Mouse (Mus musculus) Muller cell, postnatal 12 days (primary cell): ENCODE results near the gene Mbnl1.
"Not testable (repeated sequence)": the region's sequence is repeated elsewhere in the genome, so short reads cannot be mapped to it uniquely, and the experiment has no call there.

ENCODE experiments used
- DNase-seq: peaks from one replicate; pipeline ENCODE4 v3.0.0-alpha.2; 2015; ENCODE audit errors: inconsistent ontology term

Gene Mbnl1

DNA sequence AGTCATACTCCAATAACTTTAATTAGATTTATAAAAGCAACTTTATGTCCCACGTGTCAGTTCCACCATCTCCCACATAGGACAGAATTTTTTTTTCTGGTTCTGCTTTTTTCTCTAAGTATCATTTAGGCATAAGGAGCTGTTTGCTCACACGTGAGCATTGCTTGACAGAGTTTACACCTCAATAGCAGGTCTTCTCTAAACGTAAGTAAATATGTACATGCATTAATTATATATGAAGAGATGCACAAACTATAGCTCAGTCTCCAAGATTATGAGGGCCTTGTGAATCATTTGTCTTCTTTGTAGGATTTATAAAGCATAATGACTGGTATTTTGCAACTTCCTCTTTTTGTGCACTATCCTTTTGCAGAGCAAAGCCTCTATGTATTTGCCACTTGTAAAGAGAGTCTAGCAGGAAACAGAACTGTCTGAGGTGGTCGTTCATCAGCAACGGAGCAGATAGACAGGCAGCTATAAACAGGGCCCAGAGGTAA is at the start of gene Mbnl1:
Gene Mbnl1 (plus strand): TSS at position 150 of the 497 bp plus-strand sequence.
- no peak for DNase-seq

DNA sequence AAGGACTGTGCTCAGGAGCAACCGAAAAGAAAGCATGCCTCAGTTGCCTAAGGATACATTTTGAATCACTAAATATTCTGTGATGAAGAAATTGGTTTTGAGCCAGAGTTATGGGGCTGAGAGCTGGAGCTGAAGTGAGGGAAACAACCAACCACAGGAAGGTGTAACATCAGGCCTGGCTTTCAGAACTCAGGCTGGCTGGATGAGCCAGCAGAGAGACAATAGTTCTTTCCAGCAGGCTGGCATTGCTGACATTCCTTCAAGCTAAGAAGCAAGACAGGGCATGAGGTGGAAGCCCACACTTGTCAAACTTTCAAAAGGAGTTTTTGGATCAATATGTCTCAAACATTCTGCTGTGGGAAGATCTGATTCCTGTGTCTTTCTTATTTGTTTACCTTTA is 48.5 kb upstream of the Mbnl1 start:
- peak; percentile 90 for DNase-seq

DNA sequence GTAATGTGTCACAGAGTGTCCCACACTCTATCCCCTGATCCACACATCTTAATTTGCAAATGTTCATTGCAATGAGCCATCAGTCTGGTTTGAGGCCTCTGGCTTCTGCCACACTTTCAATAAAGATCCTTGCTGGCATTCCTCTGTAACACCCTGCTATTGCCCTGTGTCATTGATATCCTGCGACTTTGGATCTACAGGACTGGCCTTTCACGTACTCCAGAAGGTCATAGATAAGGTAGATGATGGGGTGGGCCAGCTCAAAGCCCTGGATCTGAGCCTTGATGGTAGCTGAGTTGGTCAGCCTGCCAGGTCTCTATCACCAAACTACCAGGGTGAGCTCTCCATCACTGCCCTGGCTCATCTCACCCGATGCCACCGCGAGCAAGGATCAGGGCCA is 43.6 kb upstream of the Mbnl1 start:
- DNase-seq: no peak

DNA sequence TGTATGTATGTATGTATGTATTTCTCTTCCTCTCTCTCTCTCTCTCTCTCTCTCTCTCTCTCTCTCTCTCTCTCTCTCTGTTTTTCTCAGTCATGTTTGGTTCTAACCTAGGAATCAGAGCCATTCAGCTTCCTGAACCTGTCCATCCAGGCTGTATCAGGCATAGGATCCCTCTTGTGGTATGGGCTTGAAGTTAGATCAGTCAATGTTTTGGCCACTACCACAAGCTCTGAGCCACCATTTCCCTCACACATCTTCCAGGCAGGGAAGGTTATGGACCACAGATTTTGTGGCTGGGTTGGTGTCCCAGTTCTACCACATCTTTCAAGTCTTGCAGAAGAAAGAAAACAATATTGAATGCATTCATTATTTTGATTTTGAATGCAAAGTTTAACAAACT is 35.4 kb upstream of the Mbnl1 start:
- DNase-seq: peak; percentile 36

DNA sequence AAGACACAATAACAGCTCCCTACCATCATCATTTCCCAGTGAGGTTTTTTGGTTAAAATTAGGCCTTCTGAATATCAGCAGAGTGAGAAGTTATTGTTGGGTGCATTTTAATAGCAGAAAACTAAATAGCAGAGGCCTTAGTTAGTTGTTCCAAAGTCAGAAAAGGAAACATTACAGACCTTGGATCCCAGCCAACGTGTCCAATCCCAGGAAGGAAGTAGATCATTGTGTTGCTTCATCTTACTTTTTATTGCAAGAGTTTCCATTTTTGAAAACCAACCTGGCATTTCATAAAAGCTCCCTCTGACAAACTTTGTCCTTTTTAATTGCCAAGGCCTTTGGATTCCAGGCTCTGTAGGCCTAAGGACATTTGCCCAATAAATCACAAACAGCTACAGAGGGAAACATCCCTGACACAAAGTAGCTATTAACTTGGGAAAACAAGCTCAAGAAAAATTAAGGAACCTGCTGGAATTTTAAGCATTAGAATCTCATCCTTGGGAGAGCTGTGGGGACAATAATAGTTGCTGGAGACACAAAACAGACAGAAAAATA is 34.9 kb upstream of the Mbnl1 start:
- peak; percentile 55 for DNase-seq

DNA sequence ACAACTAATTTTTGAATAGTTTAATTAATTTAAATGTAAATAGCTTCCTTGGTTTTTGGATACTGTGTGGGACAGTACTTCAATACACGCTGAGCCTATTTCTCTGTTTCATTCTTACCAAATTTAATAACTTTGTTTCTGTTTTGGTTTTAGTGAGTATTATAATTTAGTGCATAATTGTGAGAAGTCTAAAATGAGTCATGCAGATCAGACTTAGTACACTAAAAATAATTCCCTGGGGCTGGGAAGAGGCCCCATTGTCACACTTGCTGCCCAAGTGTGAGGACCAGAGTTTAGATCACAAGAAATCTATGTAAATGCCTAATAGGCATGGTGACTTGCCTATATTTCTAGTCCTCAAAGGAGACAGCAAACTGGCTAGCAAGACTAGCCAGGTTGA is 33.9 kb upstream of the Mbnl1 start:
- DNase-seq: no peak

DNA sequence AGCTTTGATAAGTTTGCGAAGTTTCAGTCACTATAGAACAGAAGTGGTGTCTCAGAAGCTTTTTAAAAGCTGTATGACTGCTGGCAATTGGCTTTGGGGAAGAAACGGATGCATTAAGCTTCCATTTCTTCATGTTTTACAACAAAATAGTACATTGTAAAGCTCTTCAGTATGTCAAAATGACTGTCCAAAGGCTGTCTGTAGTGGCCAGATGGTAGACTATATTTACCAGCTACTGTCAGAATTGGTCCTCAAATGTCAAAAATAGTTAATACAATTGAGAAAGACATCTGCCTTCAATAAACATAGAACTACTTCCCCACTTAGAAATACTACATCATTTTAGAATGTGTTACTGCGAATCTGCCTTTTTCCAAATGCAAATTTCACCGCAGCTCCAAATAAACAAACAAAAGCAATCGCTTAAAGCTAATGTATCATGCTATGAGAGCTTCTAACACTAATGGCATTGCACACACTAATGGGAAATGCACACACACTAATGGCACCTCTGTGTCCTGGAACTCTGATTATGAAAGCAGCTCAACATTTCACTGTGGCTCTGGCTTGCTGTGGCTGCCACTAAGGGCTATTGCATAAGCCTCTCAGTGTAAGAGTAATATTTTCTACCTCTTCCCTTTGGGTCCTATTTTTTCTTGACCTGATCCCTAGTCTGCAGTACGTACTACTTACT is 10.7 kb upstream of the Mbnl1 start:
- no peak for DNase-seq

DNA sequence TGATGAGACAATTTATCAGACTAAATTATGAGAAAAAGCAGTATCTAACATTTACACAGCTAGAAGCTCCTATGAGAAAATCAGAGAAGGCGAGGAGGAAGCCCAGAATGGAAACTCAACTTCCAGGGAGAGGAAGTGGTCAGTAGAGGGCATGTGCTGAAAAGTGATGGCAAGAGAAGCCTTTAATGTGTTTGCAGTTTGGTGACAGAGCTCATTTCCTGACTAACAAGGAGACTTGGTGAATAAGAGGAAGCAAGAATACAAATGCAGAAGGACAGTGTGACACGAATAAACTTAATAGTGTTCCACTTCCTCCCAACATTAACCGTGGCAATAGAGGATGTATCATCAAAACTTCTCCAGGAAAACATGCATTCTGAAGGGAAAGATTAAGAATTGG is 4.0 kb upstream of the Mbnl1 start:
- DNase-seq: not testable (repeated sequence)

DNA sequence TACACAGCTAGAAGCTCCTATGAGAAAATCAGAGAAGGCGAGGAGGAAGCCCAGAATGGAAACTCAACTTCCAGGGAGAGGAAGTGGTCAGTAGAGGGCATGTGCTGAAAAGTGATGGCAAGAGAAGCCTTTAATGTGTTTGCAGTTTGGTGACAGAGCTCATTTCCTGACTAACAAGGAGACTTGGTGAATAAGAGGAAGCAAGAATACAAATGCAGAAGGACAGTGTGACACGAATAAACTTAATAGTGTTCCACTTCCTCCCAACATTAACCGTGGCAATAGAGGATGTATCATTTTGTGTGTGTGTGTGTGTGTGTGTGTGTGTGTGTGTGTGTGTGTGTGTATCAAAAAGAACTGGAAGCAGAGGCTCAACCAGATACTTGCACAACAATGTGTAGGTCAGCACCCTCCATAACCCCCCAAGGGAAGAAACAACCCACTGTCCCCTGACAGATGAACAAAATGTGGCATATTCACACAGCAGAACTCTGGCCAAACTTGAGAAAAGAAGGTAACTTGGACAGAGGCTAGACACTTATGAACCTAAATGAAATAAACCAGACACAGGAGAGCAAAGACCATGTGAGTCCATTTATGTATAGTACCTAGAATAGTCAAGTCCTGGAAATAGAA is 3.3 kb upstream of the Mbnl1 start:
- not testable (repeated sequence) for DNase-seq

DNA sequence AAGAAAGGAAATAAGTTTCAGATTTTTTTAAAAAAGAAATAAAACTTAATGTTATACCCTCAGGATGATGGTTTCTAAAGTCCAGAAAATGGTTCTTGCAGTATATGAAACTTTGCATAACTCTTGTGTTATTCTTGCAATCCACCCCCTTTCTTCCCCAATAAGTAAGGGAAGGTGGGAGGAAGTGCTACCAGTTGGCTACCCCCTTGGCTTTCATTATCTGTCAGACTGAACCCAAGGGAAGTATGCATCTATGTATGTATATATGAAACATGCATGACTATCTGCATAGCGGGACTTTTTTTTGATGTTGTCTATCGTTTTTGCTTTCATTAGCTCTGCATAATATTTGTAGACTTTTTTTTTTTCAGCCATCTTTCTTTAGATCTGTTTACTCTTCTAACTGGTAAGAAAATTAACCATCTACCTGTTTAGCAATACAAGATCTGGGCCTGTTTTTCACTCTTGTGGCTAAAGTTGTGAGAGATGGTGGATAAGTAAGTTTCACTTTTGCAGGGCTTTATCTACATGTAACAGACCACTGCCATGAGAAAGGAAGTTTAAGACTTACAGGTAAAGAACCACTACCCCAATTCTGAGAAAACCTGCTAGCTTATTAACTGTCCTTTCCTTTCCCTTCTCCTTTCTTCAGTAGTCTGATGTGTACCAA is 484 bp upstream of the Mbnl1 start:
- DNase-seq: no peak

DNA sequence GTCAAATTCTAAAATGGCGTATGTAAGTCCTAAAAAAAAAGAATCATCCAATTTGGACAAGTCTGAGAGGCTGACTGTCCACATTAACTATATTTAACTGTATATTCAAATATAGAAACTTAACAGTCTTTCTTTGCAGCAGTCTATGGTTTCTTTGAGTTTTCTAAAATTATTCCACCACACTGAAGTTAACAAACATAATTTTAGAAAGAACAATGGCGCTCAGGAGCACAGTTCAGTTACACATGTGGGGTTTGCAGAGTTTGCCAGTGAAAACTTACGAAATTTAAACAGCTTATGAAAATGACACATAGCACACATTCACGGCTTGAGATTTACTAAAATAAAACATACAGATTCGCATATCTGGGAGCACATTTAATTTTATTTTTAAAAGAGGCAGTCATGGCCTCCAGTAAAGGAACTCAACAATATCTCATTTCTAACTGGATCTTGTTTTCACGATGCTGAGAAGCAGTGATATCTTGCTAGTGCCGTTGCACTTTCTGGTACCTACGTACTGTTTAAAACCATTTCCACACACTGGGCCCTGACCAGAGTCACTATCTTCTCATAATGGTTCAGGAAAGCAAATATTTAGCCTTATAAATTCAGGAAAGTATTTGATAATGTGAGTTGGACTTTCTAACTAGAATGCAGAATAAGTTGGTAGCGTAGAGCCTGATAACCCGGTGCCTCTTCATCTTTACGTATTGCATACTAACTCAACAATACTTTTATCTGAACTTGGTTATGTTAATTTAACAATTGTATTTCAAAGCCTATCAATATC is 1.4 kb downstream of the Mbnl1 start:
- DNase-seq: no peak

DNA sequence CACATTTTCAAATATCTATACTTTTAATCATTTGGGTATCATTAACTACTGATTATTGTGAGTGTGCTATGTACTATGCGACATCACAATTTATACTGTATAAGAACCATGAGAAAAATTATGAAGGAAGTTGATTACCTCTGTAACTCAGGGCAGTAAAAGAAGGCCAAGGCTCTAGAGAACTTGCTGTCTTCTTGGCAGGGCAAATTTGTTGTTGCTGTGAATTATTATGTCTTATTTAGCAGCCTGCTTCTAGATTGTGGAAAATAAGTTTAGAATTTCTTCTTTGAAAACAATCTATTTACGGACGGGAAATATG is 2.0 kb downstream of the Mbnl1 start:
- DNase-seq: no peak

DNA sequence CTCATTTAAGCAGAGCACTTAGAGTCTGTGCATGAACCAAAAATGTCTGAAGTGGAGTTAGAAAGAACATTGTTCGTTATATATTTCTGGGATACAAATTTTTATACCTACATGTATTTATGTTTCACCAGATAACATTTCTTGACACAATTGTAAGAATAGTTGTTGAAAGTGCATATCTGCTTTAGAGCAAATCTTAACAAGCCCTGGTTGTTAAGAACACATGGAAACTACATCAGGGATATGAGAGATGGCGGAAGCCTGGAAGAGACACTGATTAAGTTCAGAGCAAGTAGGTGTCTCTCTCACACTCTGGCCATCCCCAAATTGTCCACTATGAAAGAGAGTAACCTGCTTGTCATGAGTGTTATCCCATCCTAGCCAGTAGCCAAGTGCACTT is 2.4 kb downstream of the Mbnl1 start:
- DNase-seq: no peak

DNA sequence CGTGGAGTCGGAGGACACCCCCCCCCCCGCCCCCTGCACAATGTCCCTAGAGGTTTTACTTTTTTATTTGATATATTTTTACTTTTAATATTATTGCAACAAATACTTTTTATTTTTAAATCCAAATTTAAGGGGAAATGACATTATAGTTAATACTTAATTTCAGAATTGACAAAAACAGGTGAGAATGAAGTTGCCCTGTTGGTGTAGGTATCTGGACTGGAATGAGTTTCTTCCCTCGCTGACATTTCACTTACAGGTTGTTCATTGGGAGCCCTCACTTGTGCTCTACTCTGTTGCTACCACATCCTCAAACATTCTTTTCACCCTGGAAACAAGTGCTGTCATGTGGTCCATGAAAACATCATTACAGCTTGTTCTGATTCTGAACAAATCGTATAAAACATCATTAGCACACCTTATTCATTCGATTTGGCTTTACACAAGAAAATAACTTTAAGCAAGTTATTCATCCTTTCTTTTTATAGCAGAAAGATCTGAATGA is 4.2 kb downstream of the Mbnl1 start:
- DNase-seq: no peak

DNA sequence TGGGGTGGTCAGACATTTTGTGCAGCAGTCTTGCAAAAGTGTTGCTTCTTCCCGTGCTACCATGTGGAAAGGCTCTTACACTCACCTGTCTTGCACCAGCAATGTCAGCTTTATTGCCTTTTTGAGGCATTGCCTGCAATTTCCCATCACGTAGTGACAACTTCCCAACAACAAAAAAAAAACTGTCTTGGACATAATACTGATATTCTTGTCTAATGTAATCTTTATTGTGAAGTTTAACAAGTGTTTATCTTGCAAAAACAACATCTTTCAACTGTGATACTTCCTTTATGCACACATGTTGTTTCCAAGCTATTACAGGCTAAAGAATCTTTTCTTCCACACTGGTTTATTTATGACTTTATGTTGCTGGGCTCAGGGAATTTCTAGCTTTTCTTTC is 5.8 kb downstream of the Mbnl1 start:
- no peak for DNase-seq

DNA sequence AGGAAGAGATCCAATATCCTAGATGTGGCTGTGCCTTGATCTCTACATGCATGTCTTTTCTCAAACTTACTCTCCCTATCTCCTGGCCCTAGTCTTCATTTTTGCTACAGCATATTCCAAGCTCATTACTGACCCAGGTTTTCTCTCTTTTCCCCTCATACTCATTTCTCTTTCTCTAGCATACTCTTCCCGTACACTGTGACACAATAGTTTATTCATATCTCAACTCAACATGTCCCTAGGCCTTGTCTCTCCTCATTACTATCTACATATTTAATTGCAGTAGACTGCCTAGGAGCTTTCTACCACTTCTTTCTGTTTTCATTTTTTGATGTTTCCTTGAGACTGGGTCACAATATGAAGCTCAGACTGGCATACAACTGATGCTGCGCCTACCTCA is 8.1 kb downstream of the Mbnl1 start:
- DNase-seq: no peak

DNA sequence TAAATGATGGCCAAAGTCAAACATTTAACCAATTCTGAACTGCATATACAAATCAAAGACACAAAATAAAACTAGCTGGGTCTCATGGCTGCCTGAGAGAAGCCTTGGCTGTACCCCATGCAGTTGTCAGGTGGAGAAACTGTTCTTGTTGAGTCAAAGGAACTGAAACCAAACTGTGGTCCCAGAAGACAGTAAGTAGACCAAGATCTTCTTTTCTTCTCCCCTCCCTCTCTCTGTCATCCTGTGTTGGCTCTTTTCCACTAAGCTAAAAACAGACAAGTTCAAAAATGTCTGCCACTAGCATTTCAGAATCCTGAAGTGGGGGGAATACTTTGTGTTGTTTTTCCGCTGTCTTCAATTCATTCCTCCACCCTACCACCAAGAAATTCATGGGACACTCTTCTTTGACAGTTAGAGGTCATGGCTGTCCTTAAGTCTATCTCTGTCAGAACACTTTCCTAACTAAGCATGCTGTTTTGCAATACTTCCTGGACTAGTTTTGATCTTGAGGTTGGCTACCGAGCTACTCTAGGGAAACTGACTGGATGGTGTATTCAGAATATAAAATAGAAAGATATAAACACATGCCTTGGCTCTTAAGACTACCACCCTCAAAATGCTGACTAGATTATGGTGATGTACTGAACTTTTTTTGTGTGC is 9.2 kb downstream of the Mbnl1 start:
- no peak for DNase-seq

DNA sequence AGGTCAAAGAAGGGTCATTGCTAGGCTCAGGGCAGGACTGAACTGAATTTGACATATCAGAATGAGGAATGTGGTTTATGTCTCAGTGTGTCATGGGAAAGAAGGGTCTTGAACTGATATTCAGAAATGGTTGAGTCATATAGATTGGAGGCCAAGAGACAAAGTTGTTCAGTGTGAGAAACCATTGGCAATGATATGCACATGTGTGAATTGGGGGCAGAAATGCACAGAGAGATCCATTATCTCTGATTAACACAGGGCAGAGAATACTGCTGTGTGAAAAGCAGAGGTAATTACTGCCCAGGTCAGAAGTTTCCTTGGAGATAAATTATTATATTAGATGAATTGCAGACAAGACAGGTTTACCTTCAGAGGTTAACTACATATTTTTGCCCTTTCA is 10.7 kb downstream of the Mbnl1 start:
- DNase-seq: no peak

DNA sequence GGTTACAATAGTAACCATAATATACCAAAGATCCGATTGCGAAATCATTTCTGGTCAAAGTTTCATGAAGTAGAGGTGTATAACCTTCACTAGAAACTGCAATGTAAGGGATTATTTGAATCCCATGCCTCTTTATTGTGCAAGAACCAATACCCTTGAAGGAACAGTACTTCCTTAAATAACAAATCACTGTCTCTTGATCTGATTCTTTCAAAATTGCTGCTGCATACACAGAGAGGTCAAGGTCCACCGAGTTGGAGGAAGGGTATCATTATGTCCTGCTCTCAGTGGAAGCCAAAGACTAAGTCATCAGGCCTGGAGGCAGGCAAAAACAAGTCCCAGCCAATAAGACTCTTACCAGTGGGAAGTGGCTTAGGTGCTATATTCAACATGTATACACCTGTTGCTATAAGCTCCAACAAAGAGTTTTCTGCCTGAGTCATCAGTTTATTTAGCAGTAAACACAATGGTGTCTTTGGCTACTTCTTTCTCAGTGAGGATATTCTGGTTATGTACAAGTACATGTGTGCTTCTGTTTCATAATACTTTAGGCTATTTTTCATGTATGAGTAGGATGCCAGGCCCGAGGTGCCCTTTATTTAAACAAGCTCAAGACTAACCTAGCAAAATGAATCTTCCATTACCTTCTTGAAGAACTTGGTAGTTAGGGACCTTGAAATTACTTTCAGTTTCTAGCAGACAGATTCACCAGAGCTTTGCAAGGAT is 13.5 kb downstream of the Mbnl1 start:
- no peak for DNase-seq

DNA sequence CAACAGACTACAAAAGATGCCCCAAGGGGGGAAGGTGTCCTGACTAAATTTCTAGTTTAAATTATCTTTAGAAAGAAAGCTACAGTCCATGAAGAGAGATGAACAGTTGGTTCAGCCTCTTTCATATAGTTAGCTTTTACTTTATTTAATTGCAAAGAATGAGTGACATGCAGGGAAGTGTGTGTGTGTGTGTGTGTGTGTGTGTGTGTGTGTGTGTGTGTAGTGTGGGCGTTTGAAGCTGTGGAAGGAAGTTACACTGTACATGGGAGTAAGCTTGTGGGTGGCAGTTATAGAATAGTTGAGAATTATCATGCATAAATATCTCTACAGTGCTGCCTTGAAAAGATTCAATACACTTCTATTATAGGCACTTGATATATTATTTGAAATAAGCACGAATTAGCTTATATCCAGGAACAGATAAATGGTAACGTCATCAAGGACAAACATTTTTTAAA is 14.1 kb downstream of the Mbnl1 start:
- DNase-seq: no peak

DNA sequence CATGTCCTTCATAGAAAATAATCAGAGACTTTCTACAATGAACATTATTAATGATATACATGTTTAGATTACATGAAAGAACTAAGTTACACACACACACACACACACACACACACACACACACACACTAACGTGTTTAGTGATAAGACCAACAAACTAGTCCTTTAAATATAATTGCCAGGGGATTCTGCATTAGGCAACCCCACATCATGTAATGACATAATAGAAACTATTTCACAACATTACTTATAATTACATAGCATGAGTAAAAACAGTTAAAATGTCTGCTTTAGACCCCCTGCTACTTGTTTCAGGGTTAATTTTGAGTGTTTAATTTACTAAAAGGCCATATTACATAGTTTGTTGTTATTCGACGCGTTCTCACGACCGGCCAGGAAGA is 16.9 kb downstream of the Mbnl1 start:
- DNase-seq: no peak
